Mouse (Mus musculus): ENCODE measurements around the gene Fam71e1.

Gene Fam71e1

GRCm38 (mm10) chr7:44536590-44536968, 40.2 kb downstream of the Fam71e1 start:
- DNase-seq = peak; percentile 63 to 77

GRCm38 (mm10) chr7:44537009-44537408, 40.6 kb downstream of the Fam71e1 start:
- DNase-seq = no peak

- no peak for DNase-seq
Measured at GRCm38 (mm10) chr7:44537496-44537895, 41.1 kb downstream of the Fam71e1 start.

GRCm38 (mm10) chr7:44538756-44539624, 42.6 kb downstream of the Fam71e1 start:
- DNase-seq = no peak

- no peak for DNase-seq
Measured at GRCm38 (mm10) chr7:44542555-44542954, 46.2 kb downstream of the Fam71e1 start.

- DNase-seq = no peak
Measured at GRCm38 (mm10) chr7:44543071-44543470, 46.7 kb downstream of the Fam71e1 start.

- DNase-seq = no peak
Measured at GRCm38 (mm10) chr7:44546274-44546673, 49.9 kb downstream of the Fam71e1 start.

GRCm38 (mm10) chr7:44547041-44547440, 50.7 kb downstream of the Fam71e1 start:
- DNase-seq = no peak

GRCm38 (mm10) chr7:44547725-44548124, 51.3 kb downstream of the Fam71e1 start:
- DNase-seq = peak in 1 of 2 experiments; percentile 35

GRCm38 (mm10) chr7:44548497-44549087, 52.2 kb downstream of the Fam71e1 start, which contains the start of gene Pold1:
TSS of gene Pold1 (minus strand) at chr7:44548849.
- peak; percentile 100 for DNase-seq

- no peak for DNase-seq
Measured at GRCm38 (mm10) chr7:44549621-44550408, 53.4 kb downstream of the Fam71e1 start.

GRCm38 (mm10) chr7:44550409-44550678, 54.0 kb downstream of the Fam71e1 start:
- no peak for DNase-seq

All from kidney, postnatal 25 days (tissue).